Mouse (Mus musculus) large intestine, adult 2 months (tissue): ENCODE data around the gene Lyst. TPM values are rescaled to one million over a fixed set of nuclear protein-coding genes. Genes with fewer than 3 reads are reported as not detected.
"Not testable (repeated sequence)": the region's sequence is repeated elsewhere in the genome, so short reads cannot be mapped to it uniquely, and the experiment has no call there.

Experiments used
- DNase-seq: peaks from one replicate; pipeline ENCODE4 v3.0.0-alpha.2; 2012; ENCODE audit warnings: low read depth, low spot score
- WGBS: fragments of 180-500 bp; shearing (Covaris S2); methylation state at CpG from one replicate; pipeline ENCODE4 v1.1.7; 2018; 5-methylcytosine and 5-hydroxymethylcytosine counted together
- polyA plus RNA-seq: library from polyadenylated mRNA; depleted of rRNA; stranded (reverse); fragments of >200 nt; gene quantifications from 2 replicates; pipeline ENCODE4 v1.2.3, GENCODE M21; 2012; rRNA removed

The Lyst gene
- polyA plus RNA-seq: 1.0 and 1.9 TPM in 2 replicates

DNA sequence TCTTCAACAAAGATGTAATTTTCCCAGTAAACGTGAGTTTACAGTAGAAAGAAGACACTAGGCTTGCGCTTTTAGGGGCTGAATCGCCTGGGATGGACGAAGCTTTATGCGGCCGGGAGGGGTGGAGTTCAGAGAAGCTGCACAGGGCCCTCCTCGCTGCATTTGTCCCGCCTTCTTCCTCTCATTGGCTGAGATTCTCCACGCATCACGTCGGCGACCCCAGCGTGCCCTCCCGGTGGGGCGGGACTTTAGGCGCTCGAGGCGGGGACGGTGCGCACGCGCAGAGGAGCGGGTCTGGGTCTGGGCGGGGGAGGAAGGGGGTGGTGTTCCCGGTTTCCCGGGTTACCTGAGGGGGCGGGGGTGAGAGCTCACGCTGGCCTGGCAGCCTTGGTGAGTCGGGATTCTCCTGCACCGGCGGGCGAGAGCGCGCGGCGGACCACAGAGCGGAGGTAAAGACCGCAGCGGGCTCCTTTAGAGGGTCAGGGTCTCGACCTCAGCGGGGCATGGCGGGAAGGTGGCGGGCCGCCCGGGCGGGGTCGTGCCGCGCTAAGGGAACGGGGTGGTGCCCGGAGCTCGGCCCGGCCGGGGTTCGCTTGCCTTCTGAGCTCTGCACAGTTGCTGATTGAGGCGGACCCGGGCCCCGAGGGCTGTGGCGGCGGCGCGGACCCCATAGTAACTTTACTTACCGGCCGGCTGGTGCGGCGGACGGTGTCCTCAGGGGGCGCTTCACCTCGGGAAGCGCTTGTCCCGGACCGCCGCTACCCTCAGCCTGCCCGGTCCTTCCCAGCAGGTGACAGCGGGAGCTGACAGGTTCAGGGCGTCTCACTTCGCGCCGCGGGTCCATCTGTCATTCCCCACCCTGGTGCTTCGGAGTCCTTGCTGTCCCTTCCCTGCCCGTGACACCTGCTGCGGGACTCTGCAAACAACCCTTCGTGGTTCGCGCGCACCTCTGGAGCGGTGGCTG is at the start of gene Lyst:
Lyst (plus strand) TSS at position 350 of the 964 bp plus-strand sequence.
- under 1% methylated on average over 88 of the region's 88 CpGs for WGBS

DNA sequence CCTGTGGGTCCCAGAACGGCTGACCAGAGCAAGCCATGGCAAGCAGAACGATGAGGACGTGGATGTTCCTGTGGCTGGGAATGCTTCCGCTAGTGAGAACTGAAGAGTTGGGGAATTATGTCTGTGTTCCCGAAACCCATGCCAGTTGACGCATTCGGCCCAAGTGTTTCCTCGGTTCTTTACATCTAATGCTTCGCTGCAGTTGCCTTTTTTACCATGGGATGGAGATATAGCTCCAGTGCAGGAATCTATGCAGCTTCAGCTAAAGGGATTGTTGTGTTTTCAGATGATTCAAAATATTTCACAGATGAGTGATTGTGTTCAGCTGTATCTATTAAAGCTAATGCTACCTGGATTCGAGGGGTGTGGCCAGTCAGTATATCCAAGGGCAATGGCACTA is 47.1 kb upstream of the Lyst start:
- DNase-seq: not testable (repeated sequence)
- WGBS: 95% methylated on average over 10 of the region's 10 CpGs

More for the DNA sequence above, at the start of gene Lyst:
- DNase-seq: peak; percentile 89

DNA sequence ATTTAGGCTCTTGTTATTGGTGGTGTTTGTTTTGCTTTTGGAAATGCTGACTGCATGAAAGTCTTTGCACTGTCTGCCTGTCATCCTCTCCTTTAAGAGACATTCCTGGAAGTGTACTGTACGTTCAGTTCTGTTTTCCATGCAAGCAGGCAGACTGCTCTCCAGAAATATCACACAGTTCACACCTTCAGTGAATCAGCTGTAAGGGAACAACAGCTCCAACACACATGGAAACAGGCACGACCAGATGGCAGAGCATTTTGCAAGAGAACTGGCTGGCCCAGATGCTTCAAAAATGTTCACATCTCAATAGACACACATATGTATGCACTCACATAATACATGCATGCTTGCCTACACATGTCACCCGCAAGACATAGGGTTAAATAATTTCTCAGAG is 43.4 kb upstream of the Lyst start:
- no peak for DNase-seq
- 72% methylated on average over 3 of the region's 3 CpGs for WGBS

DNA sequence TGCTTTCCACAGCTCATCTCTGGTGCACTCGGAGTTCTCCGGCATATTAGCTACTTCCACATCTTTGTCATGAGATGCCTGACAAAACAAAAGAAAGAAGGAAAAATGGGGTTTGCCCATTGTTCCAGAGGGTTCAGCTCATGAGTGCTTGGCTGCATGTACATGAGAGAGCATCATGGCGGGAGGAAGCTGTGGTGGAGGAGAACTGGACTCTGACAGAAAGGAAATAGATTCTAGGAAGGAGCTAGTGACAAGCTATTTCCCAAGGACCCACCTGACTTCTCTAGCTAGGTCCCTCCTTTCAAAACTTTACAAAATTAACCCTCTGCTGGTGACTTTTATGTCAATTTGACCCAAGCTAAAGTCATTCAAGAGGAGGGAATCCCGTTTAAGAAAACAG is 42.3 kb upstream of the Lyst start:
- DNase-seq: no peak
- 89% methylated on average over 4 of the region's 4 CpGs for WGBS

- DNase-seq: no peak
- 74% methylated on average over 6 of the region's 6 CpGs for WGBS
These were observed 41.6 kb upstream of the Lyst start for GRCm38 (mm10) chr13:13548431-13549190.

DNA sequence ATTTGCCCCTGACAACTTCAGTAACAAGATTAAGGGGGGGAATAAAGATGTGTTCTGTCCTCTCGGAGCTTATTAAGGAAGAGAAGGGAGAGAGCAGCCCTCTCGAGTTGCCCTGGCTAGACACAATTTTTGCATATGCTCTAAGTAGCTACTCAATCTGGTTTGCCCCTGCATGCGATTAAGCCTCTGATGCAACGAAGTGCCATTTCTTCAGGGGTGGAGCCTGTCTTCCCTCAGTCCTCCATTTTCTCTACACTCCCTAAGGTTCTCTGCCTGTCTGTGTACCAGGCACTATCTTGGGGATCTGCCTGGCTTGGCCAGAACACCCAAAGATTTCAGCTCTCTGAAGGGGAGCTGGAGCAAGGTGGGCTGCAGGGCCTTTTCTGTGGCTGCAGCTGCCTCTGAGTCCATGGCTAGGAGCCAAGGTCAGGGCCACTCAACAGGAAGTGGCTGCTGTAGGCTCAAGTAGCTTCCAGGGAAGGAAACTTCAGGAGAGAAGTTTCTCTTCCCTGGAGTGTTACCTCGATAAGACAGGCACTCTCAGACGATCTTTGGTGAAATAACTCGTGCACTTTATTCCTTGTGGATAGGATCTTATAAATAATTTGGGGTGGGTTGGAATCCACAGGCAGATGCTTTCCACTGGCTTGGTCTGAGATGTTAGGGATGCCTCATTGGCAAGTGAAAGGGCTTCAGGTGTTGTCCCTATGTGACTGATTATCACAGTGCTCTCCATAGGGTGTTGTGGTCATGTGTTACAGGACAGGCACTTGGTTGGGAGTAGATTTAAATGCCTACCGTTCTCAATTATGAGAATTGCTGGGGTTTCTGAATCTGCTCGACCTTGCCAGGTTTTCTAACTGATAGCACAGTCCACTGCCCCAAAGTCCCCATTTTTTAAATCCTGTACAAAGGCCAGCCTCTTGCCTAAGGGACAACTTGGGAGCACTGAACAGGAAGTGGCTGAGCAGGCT is 40.2 kb upstream of the Lyst start:
- 70% methylated on average over 9 of the region's 9 CpGs for WGBS
- DNase-seq: no peak

DNA sequence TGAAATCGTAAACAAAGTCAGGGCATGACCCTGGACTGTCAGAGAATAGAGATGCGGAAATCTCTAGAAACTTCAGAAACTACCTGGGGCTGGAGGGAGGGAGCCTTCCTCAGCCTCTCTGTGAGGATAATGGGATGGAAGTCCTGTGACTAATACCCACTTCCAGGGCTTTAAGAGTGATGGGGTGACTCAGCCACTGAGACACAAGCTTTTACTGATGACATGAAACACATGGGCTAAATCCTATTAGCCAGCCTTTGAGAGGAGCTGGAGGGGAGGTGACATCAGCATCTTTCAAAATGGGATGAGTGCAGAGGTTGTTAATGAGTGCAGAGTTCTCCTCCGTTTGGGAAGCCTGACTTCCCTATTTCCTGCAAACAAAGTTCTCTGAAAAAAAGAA is 38.2 kb upstream of the Lyst start:
- no peak for DNase-seq
- 53% methylated on average over 3 of the region's 3 CpGs for WGBS

- WGBS: 58% methylated on average over 1 of the region's 1 CpGs
- no peak for DNase-seq
These were observed 36.5 kb upstream of the Lyst start for GRCm38 (mm10) chr13:13553660-13554059.

DNA sequence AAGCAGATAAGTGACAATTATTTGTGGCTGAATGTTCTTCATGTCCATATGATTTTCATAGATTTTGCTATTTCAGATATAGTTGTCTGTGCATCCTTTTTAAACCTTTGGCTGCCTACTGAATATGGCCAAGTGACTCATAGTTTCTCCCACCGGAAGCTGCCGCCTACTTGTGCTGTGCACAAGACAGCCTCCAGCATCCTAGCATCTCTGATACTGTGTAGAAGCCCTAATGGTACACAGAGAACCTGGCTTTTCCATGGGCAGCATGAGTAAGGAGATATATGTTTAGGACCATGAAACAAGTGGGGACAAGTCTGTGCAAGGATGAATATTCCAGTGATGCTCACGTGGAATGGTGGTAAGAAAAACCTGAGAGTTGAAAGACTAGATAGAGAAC is 35.0 kb upstream of the Lyst start:
- WGBS: 87% methylated on average over 3 of the region's 3 CpGs
- no peak for DNase-seq

GRCm38 (mm10) chr13:13557001-13557743 is 33.0 kb upstream of the Lyst start:
- DNase-seq: no peak
- 75% methylated on average over 5 of the region's 5 CpGs for WGBS

- DNase-seq: no peak
- 58% methylated on average over 2 of the region's 2 CpGs for WGBS
These were observed 31.9 kb upstream of the Lyst start for GRCm38 (mm10) chr13:13558251-13558650.

GRCm38 (mm10) chr13:13558900-13559299 is 31.3 kb upstream of the Lyst start:
- DNase-seq: no peak
- WGBS: 51% methylated on average over 5 of the region's 5 CpGs

DNA sequence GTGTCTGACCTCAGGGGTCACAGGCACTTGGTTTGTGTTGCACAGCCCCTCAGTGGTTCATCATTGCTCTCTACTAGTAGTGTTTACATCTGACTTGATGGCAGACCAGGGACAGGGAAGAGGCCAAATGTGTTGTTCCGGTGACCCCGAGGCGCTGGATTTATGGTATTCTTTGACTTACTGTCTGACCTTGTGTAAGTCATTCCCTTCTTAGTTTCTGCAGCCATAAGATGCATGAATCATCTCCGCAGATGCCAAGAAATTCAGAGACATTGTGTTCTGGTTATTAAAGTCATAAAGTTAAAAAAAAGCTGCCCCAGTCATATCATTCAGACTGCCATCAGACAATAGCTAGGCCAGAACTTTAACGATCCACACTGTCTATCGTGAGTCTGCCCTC is 27.6 kb upstream of the Lyst start:
- DNase-seq: no peak

GRCm38 (mm10) chr13:13564116-13564515 is 26.1 kb upstream of the Lyst start:
- WGBS: 56% methylated on average over 2 of the region's 2 CpGs
- DNase-seq: no peak

More for the DNA sequence above, 27.6 kb upstream of the Lyst start:
- WGBS: 57% methylated on average over 6 of the region's 6 CpGs

GRCm38 (mm10) chr13:13564541-13564940 is 25.7 kb upstream of the Lyst start:
- no peak for DNase-seq
- 68% methylated on average over 4 of the region's 4 CpGs for WGBS

DNA sequence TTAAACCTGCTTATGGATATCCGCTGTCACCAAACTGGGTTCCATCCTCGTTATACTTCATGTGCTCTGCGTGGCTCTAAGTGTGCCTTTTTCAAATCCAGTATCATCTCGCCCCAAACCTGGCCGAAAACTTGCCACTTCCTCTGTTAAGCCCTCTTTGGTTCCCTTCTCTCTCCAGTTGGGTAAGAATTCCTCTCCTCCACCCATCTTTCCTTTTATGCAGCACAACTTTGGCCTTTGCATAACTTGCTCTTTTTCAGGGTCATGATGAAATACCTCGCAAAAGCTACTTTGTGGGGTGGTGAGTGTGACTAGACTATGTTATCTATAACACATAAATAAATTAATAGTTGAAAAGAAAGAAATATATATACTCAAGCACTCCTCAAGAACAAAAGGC is 22.6 kb upstream of the Lyst start:
- 81% methylated on average over 6 of the region's 6 CpGs for WGBS
- no peak for DNase-seq

DNA sequence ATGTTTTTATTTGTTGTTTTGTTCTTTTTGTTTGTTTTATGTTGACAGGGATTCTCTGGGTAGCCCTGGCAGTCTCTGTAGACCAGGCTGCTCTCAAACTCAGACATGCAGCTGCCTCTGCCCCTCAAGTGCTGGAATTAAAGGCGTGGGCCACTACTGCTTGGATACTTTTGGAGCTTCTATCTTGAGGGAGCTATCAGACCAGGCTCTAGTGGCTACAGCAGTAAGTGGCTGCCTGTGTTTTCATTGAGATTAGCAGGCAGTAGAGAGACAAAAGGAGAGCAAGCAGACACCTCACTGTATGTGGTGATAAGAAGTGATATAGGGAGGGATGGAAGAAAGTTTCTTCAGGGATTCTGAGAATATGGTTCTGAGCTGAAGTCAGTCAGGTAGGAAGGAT is 21.4 kb upstream of the Lyst start:
- 54% methylated on average over 1 of the region's 1 CpGs for WGBS
- DNase-seq: no peak

DNA sequence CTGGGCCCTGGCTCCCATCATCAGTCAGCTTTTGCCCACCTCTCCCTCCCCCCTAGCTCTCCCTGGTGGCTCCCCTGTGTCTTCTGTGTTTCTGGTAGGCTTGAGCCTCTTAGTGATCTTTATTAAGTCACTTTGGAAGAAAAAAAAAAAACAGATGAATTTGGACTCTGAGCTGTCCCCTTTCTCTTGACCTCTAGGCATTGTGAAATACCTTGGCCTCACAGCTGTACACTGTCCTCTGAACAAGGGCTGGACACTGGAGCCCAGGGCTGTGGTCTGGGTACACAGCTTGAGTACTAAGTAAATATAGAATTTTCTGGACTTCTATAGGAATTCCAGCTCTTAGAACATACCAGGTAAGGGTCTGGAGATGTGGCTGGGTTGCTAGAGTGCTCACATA is 20.6 kb upstream of the Lyst start:
- no peak for DNase-seq
